Mouse (Mus musculus) granulocyte monocyte progenitor cell, adult 5-6 weeks (primary cell): ENCODE measurements at regions not wholly inside any gene's neighbourhood (a gene's known extent, or its start where the extent isn't known, plus 50 kb on each side); places are given as distances from the start of the nearest gene placed in this dataset.

Source experiments
- ATAC-seq: replicated peaks from 2 replicates; pipeline ENCODE4 v1.8.0; 2016; ENCODE audit warnings: mild to moderate bottlenecking, moderate TSS enrichment, inconsistent platforms; ENCODE audit not compliant: poor library complexity, severe bottlenecking

DNA sequence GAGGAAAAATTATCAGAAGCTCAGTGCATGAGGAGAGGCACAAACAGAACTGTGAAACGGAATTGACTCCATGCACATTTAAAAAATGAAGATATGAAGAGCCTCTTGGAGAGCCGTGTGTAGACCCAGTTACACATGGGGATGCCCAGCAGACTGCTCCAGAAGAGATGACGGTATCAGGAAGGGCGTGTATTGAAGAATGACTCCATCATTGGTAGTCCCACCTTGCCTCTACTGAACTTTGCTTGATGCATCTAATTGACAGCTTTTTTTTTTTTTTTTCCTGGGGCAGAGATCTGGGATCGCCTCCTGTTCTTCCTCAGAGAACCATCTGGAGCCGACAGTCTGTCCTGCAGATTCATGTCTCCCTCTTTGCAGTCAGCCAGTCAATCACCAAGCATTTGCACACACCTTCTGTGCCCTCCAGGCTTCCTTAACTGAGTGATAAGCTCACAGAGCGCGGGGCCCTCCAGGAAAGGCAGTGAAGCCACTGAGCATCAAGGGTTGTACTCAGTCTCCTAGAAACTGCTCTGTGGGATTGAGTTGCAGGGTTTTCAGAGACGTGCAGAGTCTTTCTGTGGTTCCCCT, 57.6 kb upstream of the D1Pas1 start:
- ATAC-seq, result no peak

GRCm38 (mm10) chr1:186909073-186909472, 58.1 kb upstream of the D1Pas1 start:
- no peak for ATAC-seq

DNA sequence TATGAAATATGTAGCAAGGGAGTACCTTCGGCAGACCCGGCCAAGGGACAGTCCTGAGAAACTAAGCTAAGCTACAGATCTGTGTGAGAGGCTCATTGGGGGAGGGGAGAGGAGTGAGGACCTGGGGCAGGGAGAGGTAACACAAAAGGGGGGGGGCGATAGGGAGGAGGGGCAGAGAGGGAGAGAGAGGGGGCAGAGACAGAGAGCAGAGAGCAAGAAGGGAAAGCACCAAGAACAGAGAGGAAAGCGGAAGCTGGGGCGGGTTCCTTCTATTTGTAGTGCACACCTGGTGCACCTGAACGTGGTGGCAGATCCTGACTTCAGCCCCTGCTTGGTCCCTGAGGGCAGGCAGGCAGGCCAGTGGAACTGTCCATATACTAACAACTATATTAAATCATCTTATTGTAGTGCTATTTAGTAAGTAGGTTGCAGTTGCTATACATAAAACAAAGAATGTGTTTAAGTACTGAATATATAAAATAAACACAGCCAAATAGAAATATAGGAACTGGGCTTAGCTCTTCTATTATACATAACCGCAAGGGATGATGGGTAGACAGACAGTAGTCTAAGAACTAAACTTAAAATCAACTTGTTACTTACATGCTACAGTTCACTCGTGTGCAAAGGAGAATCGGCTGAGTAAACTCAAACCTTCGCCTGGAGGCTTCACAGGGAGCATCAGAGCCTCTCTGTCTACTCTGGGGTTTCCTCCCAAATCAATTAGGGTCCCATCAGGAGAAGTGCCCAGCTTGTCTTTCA, 59.6 kb upstream of the D1Pas1 start:
- no peak for ATAC-seq

GRCm38 (mm10) chr1:186905942-186906341, 61.3 kb upstream of the D1Pas1 start:
- no peak for ATAC-seq

DNA sequence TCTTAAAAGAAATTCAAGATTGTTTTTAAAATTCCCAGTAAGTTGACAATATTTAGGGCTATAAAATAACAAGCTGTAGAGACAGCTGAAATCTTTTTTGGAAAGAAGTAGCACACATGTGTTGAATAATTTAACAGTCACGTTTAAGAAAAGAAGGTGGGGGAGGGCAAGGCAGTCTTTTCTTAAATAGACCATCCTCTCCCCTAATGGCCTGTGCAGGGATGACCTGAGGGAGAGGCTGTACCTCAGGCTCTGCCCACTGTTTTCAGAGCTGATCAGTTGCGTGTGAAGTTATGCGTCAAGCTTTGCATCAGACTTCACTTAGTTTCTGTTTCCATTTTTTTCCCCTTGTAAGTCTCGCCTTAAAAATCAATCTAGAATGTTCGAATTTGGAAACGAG, 65.7 kb upstream of the D1Pas1 start:
- no peak for ATAC-seq

- ATAC-seq, result no peak
Observed at GRCm38 (mm10) chr1:186898203-186898602, 69.0 kb upstream of the D1Pas1 start.

DNA sequence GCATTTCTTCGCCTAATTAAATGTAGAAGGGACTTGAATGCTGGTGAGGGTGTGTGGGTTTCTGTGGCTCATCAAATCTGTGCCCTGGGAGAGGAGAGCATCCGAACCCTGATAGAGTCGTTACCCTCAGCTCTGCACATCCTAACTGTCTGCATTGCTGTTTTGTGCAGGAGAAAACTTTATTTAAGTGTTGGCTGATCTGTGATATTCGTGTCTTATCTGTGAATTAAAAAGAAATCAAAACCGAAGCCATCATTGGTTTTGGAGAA, 77.7 kb upstream of the D1Pas1 start:
- no peak for ATAC-seq

DNA sequence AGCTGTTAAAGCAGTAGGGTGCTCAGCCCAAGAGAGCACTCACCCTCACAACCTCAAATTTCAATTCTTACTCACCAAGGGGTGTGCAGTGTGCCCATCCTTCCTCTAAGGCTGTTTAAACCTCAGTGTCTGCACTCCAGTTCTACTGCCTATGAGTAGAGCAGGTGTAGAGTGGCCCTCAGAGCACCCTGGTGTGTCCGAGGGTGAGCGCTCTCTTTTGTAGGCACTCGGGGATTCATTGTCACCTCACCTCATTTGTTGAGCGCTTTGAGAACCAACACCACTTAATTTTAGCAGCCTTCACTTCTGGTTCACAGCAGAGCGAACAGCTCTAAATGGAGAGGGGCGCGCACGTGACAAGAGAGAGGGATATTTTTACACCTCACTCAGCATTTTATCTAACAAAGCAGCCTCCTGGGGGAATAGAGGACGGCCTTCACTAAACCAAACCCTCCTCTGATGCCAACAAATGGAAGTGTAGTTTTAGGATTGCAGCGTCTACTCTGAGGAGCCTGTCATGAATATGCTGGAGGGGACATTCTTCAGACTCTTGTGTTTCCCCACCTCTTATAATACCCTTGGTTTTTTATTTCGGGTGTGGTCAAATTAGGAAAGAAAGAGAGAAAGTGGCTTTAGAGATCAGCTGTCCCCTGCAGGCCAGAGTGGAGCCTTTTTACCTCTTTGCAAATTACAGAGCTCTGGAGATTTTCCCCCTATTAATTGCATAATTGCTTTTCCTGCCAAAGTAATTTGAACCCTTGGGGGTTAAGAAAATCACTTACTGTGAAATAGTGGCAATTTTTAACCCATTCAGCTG, 78.2 kb upstream of the D1Pas1 start:
- no peak for ATAC-seq

GRCm38 (mm10) chr1:186887127-186887526, 80.1 kb upstream of the D1Pas1 start:
- no peak for ATAC-seq

DNA sequence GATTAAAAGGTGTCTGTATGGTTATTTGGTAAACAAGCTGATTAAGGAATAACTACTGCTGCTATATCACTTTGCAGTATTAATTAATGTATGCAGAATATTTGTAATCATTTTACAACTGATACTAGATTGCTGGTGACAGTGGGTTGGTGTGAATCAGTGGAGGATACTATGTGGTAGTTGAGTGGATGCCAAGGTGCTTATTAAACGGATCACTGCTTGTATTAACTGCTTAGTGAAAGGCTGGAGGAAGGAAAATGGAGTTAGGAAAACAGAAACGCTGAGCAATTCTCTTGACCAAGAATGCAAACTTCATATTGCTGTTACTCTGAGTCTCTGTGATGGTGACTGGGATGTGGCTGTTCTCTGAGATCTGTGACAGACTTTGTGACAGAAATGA, 86.8 kb upstream of the D1Pas1 start:
- no peak for ATAC-seq

- ATAC-seq, result no peak
Observed at GRCm38 (mm10) chr1:186860608-186861444, 106.4 kb upstream of the D1Pas1 start.

DNA sequence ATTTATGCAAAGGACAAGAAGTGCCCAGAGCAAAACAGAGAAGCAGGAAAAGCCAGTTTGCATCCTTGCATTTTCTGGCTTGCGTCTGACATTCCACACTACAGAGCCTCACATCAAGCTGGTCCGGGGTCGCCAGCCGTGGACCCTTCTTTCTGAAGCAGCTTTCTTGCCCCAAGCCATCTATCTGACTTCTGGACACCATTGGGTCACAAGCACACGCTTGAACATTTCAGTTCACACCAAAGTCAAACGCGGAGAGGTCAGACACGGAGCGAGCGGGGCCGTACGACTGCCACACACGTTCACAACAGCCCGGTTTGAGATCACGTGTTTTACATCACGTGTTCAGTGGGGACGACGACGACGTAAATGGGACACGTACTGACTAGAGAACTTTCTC, 108.9 kb upstream of the D1Pas1 start:
- no peak for ATAC-seq

DNA sequence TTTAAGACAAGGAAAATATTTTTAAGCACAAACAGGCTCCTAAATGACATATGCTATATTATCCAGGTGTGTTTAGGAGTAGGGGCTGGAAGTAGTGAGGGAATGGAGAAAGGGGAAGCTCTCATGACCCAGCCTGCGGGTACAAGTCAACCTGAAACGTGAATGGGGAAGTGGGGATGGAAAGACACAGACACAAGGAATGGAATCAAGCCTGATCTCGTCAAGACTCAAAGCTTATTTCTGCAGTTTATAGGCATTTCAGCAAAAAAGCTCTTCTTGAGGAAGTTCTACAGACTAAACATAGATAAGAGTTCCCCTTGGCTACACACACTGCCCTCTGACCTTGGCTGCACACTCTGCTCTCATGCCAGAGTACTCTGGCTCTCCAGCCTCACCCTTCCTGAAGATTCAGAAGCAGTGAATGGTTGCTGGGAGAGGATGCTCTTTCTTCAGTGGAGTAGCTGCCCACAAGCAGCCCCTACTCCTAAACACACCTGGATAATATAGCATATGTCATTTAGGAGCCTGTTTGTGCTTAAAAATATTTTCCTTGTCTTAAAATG, 106.4 kb upstream of the Rrp15 start:
- no peak for ATAC-seq

DNA sequence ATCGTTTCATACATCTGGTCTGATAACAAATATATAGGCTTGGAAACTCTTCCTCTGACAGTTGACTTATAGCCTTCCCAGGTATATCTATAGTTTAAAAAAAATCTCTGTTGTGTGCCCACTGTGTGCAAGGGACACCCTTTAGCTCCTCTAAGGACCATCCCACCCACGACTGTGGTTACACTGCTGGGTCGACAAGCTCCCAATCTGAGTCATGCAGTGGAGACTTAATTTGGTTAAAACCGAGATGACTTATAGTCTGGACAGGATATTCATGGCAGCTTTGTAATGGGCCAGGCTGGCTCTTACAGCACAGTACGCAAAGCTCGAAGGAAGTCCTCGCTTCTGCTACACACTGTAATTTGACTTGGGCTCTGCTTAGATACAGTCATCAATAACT, 96.1 kb upstream of the Rrp15 start:
- ATAC-seq, result no peak

DNA sequence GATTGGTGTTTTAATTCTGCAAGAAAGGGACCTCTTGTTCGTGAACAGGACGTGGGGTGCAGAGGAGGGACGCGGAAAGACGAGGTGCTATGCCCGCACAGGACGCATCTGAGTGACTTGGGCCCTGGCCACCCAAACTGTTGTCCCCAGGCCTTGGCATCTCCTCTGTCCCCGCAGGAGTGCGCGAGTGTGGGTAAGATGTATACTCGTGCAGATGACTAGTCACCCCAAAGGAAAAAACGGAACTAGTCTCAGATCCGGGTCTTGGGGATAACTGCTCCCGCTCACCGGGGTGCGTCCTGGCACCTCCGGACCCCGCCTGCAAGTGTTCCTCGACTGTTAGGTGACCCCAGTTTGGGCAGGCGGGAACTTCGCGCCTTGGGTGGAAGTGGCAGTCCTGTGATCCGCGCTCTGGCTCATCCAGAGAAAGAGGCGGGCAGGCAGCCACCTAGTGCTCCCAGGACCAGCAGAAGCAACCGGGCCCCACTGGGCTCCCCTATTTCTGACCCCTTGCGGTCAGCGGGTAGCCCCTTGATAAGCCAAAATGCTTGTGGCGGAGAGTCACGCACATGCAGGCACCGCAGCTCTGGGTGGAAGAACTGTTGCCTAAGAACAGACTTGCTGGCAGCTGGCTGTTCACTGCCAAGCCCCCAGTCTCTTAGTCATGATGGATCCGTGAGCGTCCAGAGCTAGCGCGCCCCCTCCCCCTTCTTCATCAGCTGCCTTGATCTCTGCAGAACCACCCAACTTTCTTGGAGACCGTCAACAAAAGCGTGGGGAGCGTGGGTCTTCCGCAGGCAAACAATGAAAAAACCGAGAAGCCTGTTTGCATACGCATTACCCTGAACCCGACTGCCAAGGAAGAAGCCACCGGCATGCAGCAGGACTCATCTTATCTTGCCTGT, 85.0 kb upstream of the Rrp15 start:
- ATAC-seq, result peak; percentile 50

GRCm38 (mm10) chr1:186833441-186833895, 84.3 kb upstream of the Rrp15 start:
- peak; percentile 40 for ATAC-seq

DNA sequence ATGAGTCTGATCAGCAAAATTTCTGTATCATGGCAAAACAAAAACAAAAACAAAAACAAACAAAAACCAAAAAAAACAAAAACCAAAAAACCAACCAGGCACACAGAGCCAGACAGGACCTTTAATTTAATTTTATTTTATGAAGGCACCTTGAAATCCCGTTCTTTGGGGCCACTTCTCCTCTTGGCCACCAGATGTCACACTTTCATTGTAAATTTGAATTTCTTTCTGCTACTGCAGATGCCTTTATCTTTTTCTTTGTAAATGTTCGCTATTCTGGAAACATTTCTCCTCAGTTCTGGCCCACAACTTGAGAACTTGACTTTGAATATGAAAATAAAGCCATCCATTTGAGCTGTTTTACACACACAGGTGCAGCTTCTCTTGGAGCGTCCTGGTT, 78.6 kb upstream of the Rrp15 start:
- peak; percentile 56; the same call in 1 of the 2 replicates for ATAC-seq

DNA sequence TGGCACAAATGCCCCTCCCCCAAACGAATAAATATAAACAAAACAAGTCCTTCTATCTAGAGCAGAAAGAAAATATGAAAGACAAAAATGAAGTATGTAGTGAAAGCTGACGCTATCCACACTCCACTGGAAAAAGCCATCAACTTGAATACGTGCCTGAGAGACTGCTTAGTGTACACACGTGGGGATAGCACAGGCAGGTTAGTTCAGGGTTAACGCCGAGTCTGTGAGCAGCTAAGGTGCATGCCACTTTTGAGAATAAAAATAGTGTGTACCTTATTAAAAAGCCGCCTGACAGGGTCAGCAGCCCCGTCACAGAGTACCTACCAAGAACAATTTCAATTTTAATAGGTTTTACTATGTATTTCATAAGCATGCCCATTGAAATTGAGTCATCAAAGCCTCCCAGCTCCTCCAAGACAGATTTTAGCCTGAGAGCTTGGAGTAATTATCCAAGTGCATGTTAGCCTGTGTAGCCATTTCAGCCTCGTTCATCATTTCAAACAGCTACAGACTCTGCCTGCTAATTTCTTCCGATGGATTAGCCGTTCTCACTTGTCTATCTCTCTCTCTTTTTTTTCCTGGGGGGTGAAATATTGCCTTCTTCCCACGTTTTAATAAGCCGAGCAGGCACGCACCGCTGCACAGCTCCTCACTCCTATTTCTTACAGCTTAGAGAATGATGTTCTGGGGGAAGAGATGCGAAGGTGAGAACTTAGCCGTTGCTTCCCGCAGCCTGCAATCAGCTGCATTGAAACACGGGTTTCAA, 59.2 kb upstream of the Rrp15 start:
- no peak for ATAC-seq

DNA sequence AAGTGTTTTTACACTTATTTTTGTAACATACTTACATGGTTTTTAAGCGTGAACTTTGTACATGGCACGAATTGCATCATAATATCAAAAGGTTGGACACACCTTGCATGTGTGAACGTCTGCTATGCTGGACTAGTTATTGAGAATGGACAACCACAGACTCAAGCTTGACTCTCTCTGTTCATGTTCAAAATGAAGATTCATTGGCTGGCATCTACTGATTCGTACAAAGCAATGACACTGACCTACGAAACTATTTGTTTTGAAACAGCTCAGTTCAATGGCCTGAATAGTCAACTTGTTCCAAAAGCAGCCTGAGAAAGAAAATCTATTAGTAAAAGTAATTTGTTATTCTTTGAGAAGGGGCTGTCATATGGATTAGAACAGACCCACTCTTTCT, 55.3 kb upstream of the Rrp15 start:
- no peak for ATAC-seq
